In genomic region chr6:37463517-37464482, GRCm38 (mm10) we compare ENCODE assay signal across 9 mouse cellular contexts. TPM values are rescaled to one million over a fixed set of nuclear protein-coding genes. Genes with fewer than 3 reads are reported as not detected.
DNase-seq lines count a peak whose midpoint lies in the region; ATAC-seq and TF ChIP-seq lines count a peak whose summit lies in the region.
"Not testable (repeated sequence)": the region's sequence is repeated elsewhere in the genome, so short reads cannot be mapped to it uniquely, and the experiment has no call there.
"Had no signal": no experiment of that assay in that cellular context is flagged by ENCODE, and none has a peak within 500 bp of the region (broad histone marks: within the 10 kb centered on the region; RNA-seq: fewer than 3 reads in every experiment).

No protein-coding gene starts in this region.

- intact Hi-C loops in heart, postnatal 14 days (cut with DNase I): loop anchor here (2.0 to 10.0 kb wide), 3 partner anchors 411 to 601 kb away; partner anchors contain the start of gene Trim24

- H3K36me3 ChIP-seq in forebrain, embryonic 15.5 days; liver, embryonic 12.5 days; midbrain, embryonic 16.5 days (ENCODE audit: control insufficient read depth, insufficient read depth, low read length); spleen, adult 2 months (ENCODE audit: control insufficient read depth, insufficient read depth, low read length): not testable (repeated sequence)

- peak; percentile 44 to 65 for DNase-seq in CD8-positive naive resting alpha-beta T cell, adult 2 months (ENCODE audit: low read depth in 2 of 2, low spot score in 2 of 2)
- DNase-seq in cerebellum, adult 18-20 months: peak; percentile 50 to 53
- DNase-seq in heart, postnatal 14 days: peak; percentile 31 to 38
- peak; percentile 66 for DNase-seq in kidney, postnatal 10 days
- peak; percentile 37 to 79 for DNase-seq in spleen, adult 2 months (ENCODE audit: low read depth in 1 of 2, low spot score in 2 of 2)

- 0% methylated on average over 7 of the region's 25 CpGs for WGBS in forebrain, embryonic 15.5 days
- under 1% methylated on average over 7 of the region's 25 CpGs for WGBS in liver, embryonic 12.5 days (ENCODE audit: insufficient replicate concordance)
- 0% methylated on average over 6 of the region's 25 CpGs for WGBS in midbrain, embryonic 16.5 days
- 0% methylated on average over 7 of the region's 25 CpGs for WGBS in spleen, adult 2 months

- 0 out of 2 replicates have a peak overlapping the region, but pooled peaks have one; percentile 43 for H3K27ac ChIP-seq in forebrain, embryonic 15.5 days (replicated peaks)
- peak overlapping the region; percentile 51; the same call in 1 of the 2 replicates for H3K27ac ChIP-seq in liver, embryonic 12.5 days
- not testable (repeated sequence) for H3K27ac ChIP-seq in midbrain, embryonic 16.5 days (ENCODE audit: low read length)
- peak overlapping the region; percentile 78 for H3K27ac ChIP-seq in spleen, adult 2 months (ENCODE audit: insufficient read depth, low read length)

- H3K4me1 ChIP-seq in forebrain, embryonic 15.5 days; liver, embryonic 12.5 days; midbrain, embryonic 16.5 days (ENCODE audit: control insufficient read depth, insufficient read depth, low read length); spleen, adult 2 months (ENCODE audit: control insufficient read depth, insufficient read depth, insufficient read length): not testable (repeated sequence)

- not testable (repeated sequence) for H3K9me3 ChIP-seq in forebrain, embryonic 15.5 days; liver, embryonic 12.5 days (replicated peaks); midbrain, embryonic 16.5 days (replicated peaks; ENCODE audit: control insufficient read depth, low read length, poor library complexity, severe bottlenecking)

- not testable (repeated sequence) for H3K27me3 ChIP-seq in forebrain, embryonic 15.5 days; liver, embryonic 12.5 days (replicated peaks); midbrain, embryonic 16.5 days (ENCODE audit: control insufficient read depth, insufficient read depth, low read depth, low read length); spleen, adult 2 months (ENCODE audit: control insufficient read depth, insufficient read depth, low read length)

- TF ChIP-seq CTCF in spleen, adult 2 months (IDR thresholded peaks at IDR 0.05; ENCODE audit: extremely low read depth, insufficient read depth, insufficient read length, insufficient replicate concordance): not testable (repeated sequence)

- H3K4me2 ChIP-seq in forebrain, embryonic 15.5 days (replicated peaks): peak overlapping the region; percentile 42
- peak overlapping the region; percentile 66 for H3K4me2 ChIP-seq in liver, embryonic 12.5 days
- H3K4me2 ChIP-seq in midbrain, embryonic 16.5 days (ENCODE audit: low read length): peak overlapping the region; percentile 70

- peak overlapping the region; percentile 41 for H3K4me3 ChIP-seq in forebrain, embryonic 15.5 days
- H3K4me3 ChIP-seq in liver, embryonic 12.5 days: peak overlapping the region; percentile 57
- peak overlapping the region; percentile 40; the same call in 1 of the 2 replicates for H3K4me3 ChIP-seq in midbrain, embryonic 16.5 days (ENCODE audit: low read depth, low read length)
- H3K4me3 ChIP-seq in spleen, adult 2 months (ENCODE audit: extremely low read depth, insufficient read depth, insufficient read length): peak overlapping the region; percentile 29

- ATAC-seq in forebrain, embryonic 15.5 days (replicated peaks): peak; percentile 96
- peak; percentile 90 for ATAC-seq in liver, embryonic 12.5 days
- peak; percentile 99 for ATAC-seq in midbrain, embryonic 16.5 days

- 0 out of 2 replicates have a peak overlapping the region, but pooled peaks have one; percentile 19 for H3K9ac ChIP-seq in forebrain, embryonic 15.5 days (replicated peaks)
- not testable (repeated sequence) for H3K9ac ChIP-seq in liver, embryonic 12.5 days; midbrain, embryonic 16.5 days (ENCODE audit: low read depth, low read length)

- TF ChIP-seq POLR2A in spleen, adult 2 months (IDR thresholded peaks at IDR 0.05; ENCODE audit: low read depth, low read length): not testable (repeated sequence)

RNA-seq across cellular contexts. Expression of gene Creb3l2, which starts 21.9 kb away (rescaled TPM):
- 2.7 and 2.9 TPM in 2 replicates for polyA plus RNA-seq in forebrain, embryonic 15.5 days (2015; fragmentation: Nextera tagmentation; extraction: Ambion mirVana)
- 10 to 100 TPM; 27.4 to 29.5 TPM for total RNA-seq in heart, postnatal 14 days (2021)
- 5.0 and 5.1 TPM in 2 replicates for polyA plus RNA-seq in liver, embryonic 12.5 days (2016; fragmentation: Nextera tagmentation; extraction: Ambion mirVana)
- polyA plus RNA-seq in midbrain, embryonic 16.5 days (2015; fragmentation: Nextera tagmentation; extraction: Ambion mirVana): 2.3 and 2.6 TPM in 2 replicates
- 6.6 and 6.8 TPM in 2 replicates for polyA plus RNA-seq in spleen, adult 2 months (2012; rRNA removed)
- polyA plus RNA-seq: G1E had no signal
